Mouse (Mus musculus) kidney, adult 2 months (tissue): Measurements from ENCODE around the gene Gpr87. TPM values are rescaled to one million over a fixed set of nuclear protein-coding genes. Genes with fewer than 3 reads are reported as not detected.

Experiments used
- DNase-seq: peaks from one replicate; pipeline ENCODE4 v3.0.0; 2021
- H3K27ac ChIP-seq: fragments of 200-500 bp; 2 replicates; pipeline ENCODE4 v1.5.1; 2012; ENCODE audit warnings: low read depth, low read length, control low read depth, inconsistent platforms; ENCODE audit not compliant: insufficient read depth
- H3K27me3 ChIP-seq: fragments of 200-500 bp; replicated peaks from 2 replicates; pipeline ENCODE4 v1.6.1; 2012; ENCODE audit warnings: mild to moderate bottlenecking, moderate library complexity, low read length, inconsistent platforms; ENCODE audit not compliant: control insufficient read depth, insufficient read depth
- H3K36me3 ChIP-seq: fragments of 200-500 bp; 2 replicates; pipeline ENCODE4 v1.6.1; 2012; ENCODE audit warnings: mild to moderate bottlenecking, moderate library complexity, low read length, inconsistent platforms; ENCODE audit not compliant: control insufficient read depth, insufficient read depth
- H3K4me1 ChIP-seq: fragments of 200-500 bp; 2 replicates; pipeline ENCODE4 v1.6.1; 2011; ENCODE audit warnings: low read length; ENCODE audit not compliant: control insufficient read depth, insufficient read depth
- H3K4me3 ChIP-seq: fragments of 200-500 bp; 2 replicates; pipeline ENCODE4 v1.5.1; 2011; ENCODE audit warnings: mild to moderate bottlenecking, low read depth, low read length, control low read depth; ENCODE audit not compliant: insufficient read depth
- CTCF ChIP-seq: fragments of 200-500 bp; conservative IDR thresholded peaks from 2 replicates; pipeline ENCODE4 v1.5.1; 2011; ENCODE audit warnings: low read depth, mild to moderate bottlenecking, control low read depth, low read length, moderate library complexity, mixed read lengths; ENCODE audit not compliant: insufficient read depth, insufficient read length
- POLR2A ChIP-seq: fragments of 200-500 bp; IDR thresholded peaks from one replicate; pipeline ENCODE4 v1.6.1; 2011; ENCODE audit warnings: low read depth, low read length, control low read depth
- WGBS: fragments of 180-500 bp; shearing (Covaris S2); methylation state at CpG from one replicate; pipeline ENCODE4 v1.1.7; 2018; 5-methylcytosine and 5-hydroxymethylcytosine counted together
- polyA plus RNA-seq: library from polyadenylated mRNA; depleted of rRNA; stranded (reverse); fragments of >200 nt; gene quantifications from 2 replicates; pipeline ENCODE4 v1.2.3, GENCODE M21; 2012

The Gpr87 gene
- polyA plus RNA-seq, 1 experiment = 0.16 TPM

- Histone ChIP-seq H3K4me1 (no peaks in the 10 kb centered on the region), H3K27me3 (no peaks in the 10 kb centered on the region), H3K36me3 (no peaks in the 10 kb centered on the region), H3K27ac (no peak overlapping the region), H3K4me3 (no peak overlapping the region)
- TF ChIP-seq POLR2A = no peak
- no peak for TF ChIP-seq CTCF
- 86% methylated on average over 2 of the region's 2 CpGs for WGBS
- DNase-seq = no peak
Measured at GRCm38 (mm10) chr3:59222303-59222702, 27.4 kb upstream of the Gpr87 start.

- H3K36me3 ChIP-seq = no peaks in the 10 kb centered on the region
- no peaks in the 10 kb centered on the region for H3K4me1 ChIP-seq
- no peak for TF ChIP-seq CTCF
- TF ChIP-seq POLR2A = no peak
- WGBS = 72% methylated on average over 2 of the region's 2 CpGs
- no peaks in the 10 kb centered on the region for H3K27me3 ChIP-seq
- no peak overlapping the region for H3K27ac ChIP-seq
- no peak for DNase-seq
- no peak overlapping the region for H3K4me3 ChIP-seq
Measured at GRCm38 (mm10) chr3:59219326-59219725, 24.4 kb upstream of the Gpr87 start.

GRCm38 (mm10) chr3:59217211-59217610, 22.3 kb upstream of the Gpr87 start:
- no peak overlapping the region for H3K4me3 ChIP-seq
- H3K4me1 ChIP-seq = no peaks in the 10 kb centered on the region
- TF ChIP-seq CTCF (no peak), POLR2A (no peak)
- DNase-seq = no peak
- WGBS = 93% methylated on average over 10 of the region's 10 CpGs
- H3K36me3 ChIP-seq = no peaks in the 10 kb centered on the region
- no peak overlapping the region for H3K27ac ChIP-seq
- H3K27me3 ChIP-seq = no peaks in the 10 kb centered on the region

- H3K27ac ChIP-seq = no peak overlapping the region
- DNase-seq = no peak
- no peaks in the 10 kb centered on the region for H3K36me3 ChIP-seq
- TF ChIP-seq CTCF (no peak), POLR2A (no peak)
- H3K4me3 ChIP-seq = no peak overlapping the region
- no peaks in the 10 kb centered on the region for H3K4me1 ChIP-seq
- no peaks in the 10 kb centered on the region for H3K27me3 ChIP-seq
Measured at GRCm38 (mm10) chr3:59212404-59212803, 17.5 kb upstream of the Gpr87 start.

GRCm38 (mm10) chr3:59211784-59212183, 16.9 kb upstream of the Gpr87 start:
- no peak overlapping the region for H3K27ac ChIP-seq
- no peaks in the 10 kb centered on the region for H3K4me1 ChIP-seq
- DNase-seq = peak; percentile 19
- H3K36me3 ChIP-seq = no peaks in the 10 kb centered on the region
- H3K4me3 ChIP-seq = no peak overlapping the region
- no peaks in the 10 kb centered on the region for H3K27me3 ChIP-seq
- TF ChIP-seq CTCF = no peak
- no peak for TF ChIP-seq POLR2A
- WGBS = 80% methylated on average over 8 of the region's 8 CpGs

DNA sequence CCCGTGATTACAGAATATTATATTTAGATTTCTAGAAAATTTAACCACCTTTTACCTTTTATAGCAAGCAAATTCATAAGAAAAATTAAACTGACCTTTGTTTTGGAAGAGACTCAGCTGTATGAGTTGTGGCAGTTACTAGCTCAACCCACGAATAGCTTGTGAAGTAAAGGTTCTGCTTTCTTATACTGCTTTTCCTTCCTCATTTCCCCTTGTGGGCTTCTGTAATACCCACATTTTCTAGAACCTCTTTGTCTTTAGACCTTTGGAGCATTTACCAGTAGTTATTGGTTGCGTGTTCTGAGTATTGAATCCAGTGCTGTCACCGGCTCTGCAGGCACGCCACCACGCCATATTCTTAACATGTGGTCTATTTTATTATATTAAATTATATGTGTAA, 15.8 kb upstream of the Gpr87 start, which contains the start of gene P2ry13:
TSS of gene P2ry13 (minus strand) at position 156 of the 400 bp plus-strand sequence.
- Histone ChIP-seq H3K36me3 (no peaks in the 10 kb centered on the region), H3K4me1 (no peaks in the 10 kb centered on the region), H3K4me3 (no peak within 1 kb of the TSS), H3K27me3 (no peaks in the 10 kb centered on the region), H3K27ac (no peak within 1 kb of the TSS)
- no peak for DNase-seq
- TF ChIP-seq CTCF (no peak), POLR2A (no peak)
- WGBS = 88% methylated on average over 6 of the region's 6 CpGs

GRCm38 (mm10) chr3:59210089-59210488, 15.2 kb upstream of the Gpr87 start:
- Histone ChIP-seq H3K27ac (no peak overlapping the region), H3K4me1 (no peaks in the 10 kb centered on the region), H3K36me3 (no peaks in the 10 kb centered on the region), H3K27me3 (no peaks in the 10 kb centered on the region), H3K4me3 (no peak overlapping the region)
- 79% methylated on average over 8 of the region's 8 CpGs for WGBS
- DNase-seq = no peak
- TF ChIP-seq CTCF = no peak
- TF ChIP-seq POLR2A = no peak
